Mouse (Mus musculus) heart, embryonic 10.5 days (tissue): ENCODE results near the gene Myo9a. TPM values are rescaled to one million over a fixed set of nuclear protein-coding genes. Genes with fewer than 3 reads are reported as not detected.
"Not testable (repeated sequence)": the region's sequence is repeated elsewhere in the genome, so short reads cannot be mapped to it uniquely, and the experiment has no call there.

ENCODE experiments used
- DNase-seq: peaks from one replicate; pipeline ENCODE4 v3.0.0-alpha.2; 2017; ENCODE audit warnings: low spot score
- H3K27ac ChIP-seq: fragments of 300-500 bp; sonication (generic); 2 replicates; pipeline ENCODE4 v1.5.1; 2016; ENCODE audit warnings: mild to moderate bottlenecking
- H3K27me3 ChIP-seq: fragments of 300-500 bp; sonication (generic); 2 replicates; pipeline ENCODE4 v1.6.1; 2016; ENCODE audit warnings: mild to moderate bottlenecking; ENCODE audit not compliant: poor library complexity, insufficient read depth, severe bottlenecking
- H3K36me3 ChIP-seq: fragments of 300-500 bp; sonication (generic); 2 replicates; pipeline ENCODE4 v1.6.1; 2016; ENCODE audit warnings: mild to moderate bottlenecking, moderate library complexity
- H3K4me1 ChIP-seq: fragments of 300-500 bp; sonication (generic); 2 replicates; pipeline ENCODE4 v1.6.1; 2016; ENCODE audit warnings: mild to moderate bottlenecking
- H3K4me3 ChIP-seq: fragments of 300-500 bp; sonication (generic); 2 replicates; pipeline ENCODE4 v1.5.1; 2016; ENCODE audit warnings: mild to moderate bottlenecking, moderate library complexity
- H3K9me3 ChIP-seq: fragments of 300-500 bp; sonication (generic); 2 replicates; pipeline ENCODE4 v1.6.1; 2016; ENCODE audit warnings: mild to moderate bottlenecking, moderate library complexity
- WGBS: fragments of 180-500 bp; shearing (Covaris S2); methylation state at CpG from one replicate; pipeline ENCODE4 v1.1.7; 2016; 5-methylcytosine and 5-hydroxymethylcytosine counted together
- polyA plus RNA-seq: library from polyadenylated mRNA; unstranded; fragments of >200 nt; fragmentation: Nextera tagmentation; extraction: Ambion mirVana; gene quantifications from 2 replicates; pipeline ENCODE4 v1.2.1, GENCODE M21; 2016

The Myo9a gene
- polyA plus RNA-seq, 1 experiment from 2014 or later = 10.2 TPM

DNA sequence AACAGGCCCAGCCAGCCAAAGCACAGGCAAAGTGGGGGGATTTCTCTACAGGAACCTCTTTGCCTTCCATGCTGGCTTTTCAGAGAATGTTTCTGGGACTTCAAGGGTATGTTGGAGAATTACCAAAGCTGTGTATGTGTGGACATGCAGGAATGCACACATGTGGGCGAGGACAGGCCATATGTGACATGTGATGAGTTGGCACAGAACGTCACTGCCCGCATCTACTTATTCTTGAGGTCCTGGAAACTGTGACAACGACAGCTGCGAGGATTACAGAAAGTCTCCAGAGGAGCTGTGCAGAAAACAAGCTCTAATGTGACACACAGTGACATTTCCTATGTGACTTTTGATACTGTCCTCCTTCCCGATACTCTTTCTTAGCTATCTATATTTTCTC lies 205.0 kb downstream of the Myo9a start:
- peak overlapping the region; percentile 25; the same call in 1 of the 2 replicates for H3K27ac ChIP-seq

DNA sequence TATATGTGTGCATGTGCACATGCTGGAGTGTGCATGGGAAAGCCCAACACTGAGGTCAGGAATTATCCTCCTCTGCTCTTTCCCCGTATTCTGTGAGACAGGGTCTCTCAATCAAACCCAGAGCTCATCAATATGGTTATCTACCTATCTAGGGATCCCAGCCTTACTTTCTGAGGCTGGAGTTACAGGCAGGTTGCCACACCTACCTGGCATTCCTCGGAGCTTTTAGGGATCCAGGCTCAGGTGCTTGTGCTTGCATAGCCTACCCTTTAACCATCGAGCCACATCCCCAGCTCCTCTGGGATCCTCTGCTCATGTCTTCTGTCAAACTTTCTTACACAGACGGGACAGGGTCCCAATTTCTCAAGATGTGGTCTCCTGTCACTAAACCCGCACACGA lies 205.8 kb downstream of the Myo9a start:
- no peaks in the 10 kb centered on the region for H3K36me3 ChIP-seq
- H3K4me1 ChIP-seq = peaks cover 28% of the 10 kb centered on the region
- H3K27me3 ChIP-seq = peaks cover 5% of the 10 kb centered on the region; the same call in 1 of the 2 replicates
- DNase-seq = no peak
- H3K4me3 ChIP-seq = no peak overlapping the region
- no peaks in the 10 kb centered on the region for H3K9me3 ChIP-seq
- peak overlapping the region; percentile 25; the same call in 1 of the 2 replicates for H3K27ac ChIP-seq
- WGBS = 50% methylated on average over 6 of the region's 6 CpGs

More for the DNA sequence above, 205.0 kb downstream of the Myo9a start:
- 47% methylated on average over 6 of the region's 6 CpGs for WGBS
- DNase-seq = no peak
- no peak overlapping the region for H3K4me3 ChIP-seq
- H3K27me3 ChIP-seq = peaks cover 8% of the 10 kb centered on the region; the same call in 1 of the 2 replicates
- no peaks in the 10 kb centered on the region for H3K9me3 ChIP-seq
- no peaks in the 10 kb centered on the region for H3K36me3 ChIP-seq
- H3K4me1 ChIP-seq = peaks cover 28% of the 10 kb centered on the region

DNA sequence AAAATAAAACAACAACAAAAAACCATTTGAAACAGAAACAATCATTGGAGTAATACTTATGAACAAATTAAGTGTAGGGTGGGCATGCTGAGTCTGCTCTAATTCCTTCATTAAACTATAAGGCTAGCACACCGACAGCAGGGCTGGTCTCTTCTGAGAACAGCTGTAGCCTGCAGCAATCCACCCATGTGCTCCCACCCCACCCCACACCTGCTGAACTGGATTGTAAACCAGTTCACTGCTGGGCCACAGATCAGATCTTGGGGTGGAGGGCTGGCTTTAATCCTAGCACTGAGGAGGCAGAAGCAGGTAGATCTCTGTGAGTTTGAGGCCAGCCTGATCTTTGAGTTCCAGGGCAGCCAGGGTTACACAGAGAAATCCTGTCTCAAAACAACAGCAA lies 207.4 kb downstream of the Myo9a start:
- DNase-seq, H3K4me3 ChIP-seq, H3K36me3 ChIP-seq, H3K27ac ChIP-seq, H3K9me3 ChIP-seq, H3K27me3 ChIP-seq: not testable (repeated sequence)
- WGBS = 76% methylated on average over 1 of the region's 1 CpGs
- H3K4me1 ChIP-seq = peaks cover 25% of the 10 kb centered on the region

DNA sequence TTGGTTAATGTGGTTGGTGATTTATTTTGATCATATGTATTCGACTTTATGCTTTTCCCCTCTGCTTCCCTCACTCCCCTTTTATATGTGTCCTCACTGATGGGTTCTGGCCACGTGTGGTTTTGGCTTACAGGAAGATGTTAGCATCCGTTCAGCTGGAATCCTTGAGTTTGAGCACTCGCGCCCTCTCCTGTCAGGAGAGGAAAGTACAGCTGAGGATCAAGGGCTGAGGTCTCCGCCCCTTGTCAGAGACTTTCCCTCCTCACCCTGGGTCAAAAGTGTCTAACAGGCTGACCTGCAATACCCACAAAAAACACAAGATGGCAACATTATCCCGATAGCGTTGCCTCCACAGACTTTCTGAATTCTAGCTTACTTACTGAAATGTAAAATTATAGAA lies 208.6 kb downstream of the Myo9a start:
- Histone ChIP-seq H3K27ac (no peak overlapping the region), H3K27me3 (no peaks in the 10 kb centered on the region), H3K36me3 (no peaks in the 10 kb centered on the region), H3K4me3 (no peak overlapping the region), H3K4me1 (peaks cover 26% of the 10 kb centered on the region), H3K9me3 (no peaks in the 10 kb centered on the region)
- 3% methylated on average over 8 of the region's 8 CpGs for WGBS
- DNase-seq = peak; percentile 95

DNA sequence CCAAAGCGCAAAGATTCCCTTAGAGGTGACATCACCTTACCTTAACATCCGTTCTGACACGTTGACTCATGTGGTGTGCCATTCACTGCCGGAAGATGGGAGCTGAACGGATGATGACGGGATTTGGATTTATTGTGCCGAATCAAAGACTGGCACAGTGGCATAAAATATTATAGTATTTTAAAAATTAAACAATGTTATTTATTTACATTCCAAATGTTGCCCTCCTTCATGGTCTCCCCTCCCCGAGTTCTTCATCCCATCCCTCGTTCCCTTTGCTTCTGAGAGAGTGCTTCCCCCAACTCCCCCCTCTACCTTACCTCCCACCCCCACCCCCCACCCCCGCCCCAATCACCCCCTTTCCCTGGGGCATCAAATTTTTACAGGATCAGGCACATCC lies 209.9 kb downstream of the Myo9a start, which contains the start of gene Nr2e3:
Gene Nr2e3, minus strand, starts transcription at position 101 of the 400 bp plus-strand sequence.
- H3K27me3 ChIP-seq = no peaks in the 10 kb centered on the region
- H3K4me1 ChIP-seq = peaks cover 32% of the 10 kb centered on the region
- H3K36me3 ChIP-seq = no peaks in the 10 kb centered on the region
- H3K27ac ChIP-seq = no peak within 1 kb of the TSS
- no peaks in the 10 kb centered on the region for H3K9me3 ChIP-seq
- no peak for DNase-seq
- H3K4me3 ChIP-seq = no peak within 1 kb of the TSS
- WGBS = 87% methylated on average over 10 of the region's 10 CpGs

DNA sequence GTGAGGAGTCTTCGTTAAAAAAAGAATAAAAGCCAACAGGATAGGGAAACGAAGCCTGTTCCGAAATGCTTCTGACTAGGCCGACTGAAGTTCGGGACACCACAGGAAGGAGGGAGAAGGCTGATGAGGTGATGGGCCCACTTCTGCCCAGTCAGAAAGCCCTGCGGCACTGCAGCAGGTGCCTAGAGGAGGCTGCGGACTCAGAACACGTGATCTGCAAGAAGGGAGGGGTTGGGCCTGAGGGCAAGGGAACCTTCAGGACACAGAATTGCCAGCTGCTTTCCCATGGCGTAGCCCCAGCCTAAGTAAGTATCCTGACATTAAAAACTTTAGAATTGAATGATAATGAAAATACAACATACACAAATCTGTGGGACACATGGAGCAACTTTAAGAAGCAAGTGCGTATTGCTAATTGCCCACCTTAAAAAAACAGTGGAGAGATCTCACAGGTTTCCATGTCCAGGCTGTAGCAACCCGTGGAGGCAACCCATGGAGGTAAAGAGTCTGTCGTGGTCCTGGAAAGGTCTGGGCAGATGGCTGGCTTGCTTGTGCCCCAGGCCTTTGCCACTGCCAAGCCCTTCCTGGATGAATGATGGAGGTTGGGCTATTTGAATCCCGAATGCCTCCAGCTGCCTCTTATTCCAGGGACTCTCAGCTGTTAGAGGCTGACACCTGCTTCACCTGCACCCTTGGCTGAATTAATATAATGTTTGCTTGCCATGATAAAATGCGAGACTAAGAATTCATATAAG lies 210.7 kb downstream of the Myo9a start:
- no peak overlapping the region for H3K27ac ChIP-seq
- peaks cover 37% of the 10 kb centered on the region for H3K4me1 ChIP-seq
- no peaks in the 10 kb centered on the region for H3K36me3 ChIP-seq
- 67% methylated on average over 14 of the region's 14 CpGs for WGBS
- no peak overlapping the region for H3K4me3 ChIP-seq
- H3K9me3 ChIP-seq = no peaks in the 10 kb centered on the region
- H3K27me3 ChIP-seq = no peaks in the 10 kb centered on the region
- no peak for DNase-seq

DNA sequence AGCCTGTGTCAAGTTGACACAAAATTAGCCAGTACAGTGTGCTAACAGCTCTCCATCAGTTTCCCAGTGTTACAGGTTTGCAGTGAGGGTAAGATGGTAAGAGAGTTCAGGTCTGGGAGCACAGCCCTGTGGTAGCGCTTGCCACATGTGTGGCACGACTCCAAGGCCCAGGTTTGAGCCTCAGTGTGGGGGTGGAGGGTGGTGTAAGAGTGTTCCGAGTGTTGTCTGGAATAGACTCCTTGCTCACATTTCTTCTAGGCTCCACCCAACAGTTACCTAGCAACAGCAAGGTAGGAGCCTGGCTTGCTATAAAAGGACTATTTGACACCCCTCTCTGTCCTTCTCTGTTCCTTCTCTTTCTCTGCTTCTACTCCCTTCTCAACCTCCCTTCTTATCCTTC lies 213.7 kb downstream of the Myo9a start:
- H3K36me3 ChIP-seq = no peaks in the 10 kb centered on the region
- no peak overlapping the region for H3K4me3 ChIP-seq
- no peak for DNase-seq
- 56% methylated on average over 3 of the region's 3 CpGs for WGBS
- no peaks in the 10 kb centered on the region for H3K27me3 ChIP-seq
- 0 out of 2 replicates have a peak overlapping the region, but pooled peaks have one; percentile 49 for H3K27ac ChIP-seq
- H3K9me3 ChIP-seq = no peaks in the 10 kb centered on the region
- peaks cover 33% of the 10 kb centered on the region for H3K4me1 ChIP-seq

DNA sequence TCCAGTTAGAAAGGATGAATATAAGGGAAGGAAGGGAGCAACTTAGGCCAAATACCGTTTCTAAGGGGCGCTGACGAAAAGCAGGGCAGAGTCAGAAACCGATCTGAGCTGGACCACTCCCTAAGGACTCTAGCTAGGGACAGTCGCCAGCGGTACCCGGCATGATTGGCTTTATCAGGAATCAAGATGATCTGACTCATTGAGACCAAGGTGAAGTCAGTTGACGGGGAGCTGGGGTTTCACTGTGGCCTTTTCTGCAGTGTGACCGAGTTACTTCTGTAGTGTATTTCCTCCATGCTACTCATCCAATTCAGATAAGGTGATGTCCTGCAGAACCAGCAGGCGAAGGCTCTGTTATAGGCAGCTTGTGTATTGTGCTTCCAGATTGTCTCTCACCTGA lies 214.3 kb downstream of the Myo9a start:
- Histone ChIP-seq H3K27me3 (no peaks in the 10 kb centered on the region), H3K9me3 (no peaks in the 10 kb centered on the region), H3K4me1 (peaks cover 33% of the 10 kb centered on the region), H3K27ac (no peak overlapping the region), H3K4me3 (no peak overlapping the region), H3K36me3 (no peaks in the 10 kb centered on the region)
- 60% methylated on average over 10 of the region's 10 CpGs for WGBS
- no peak for DNase-seq

DNA sequence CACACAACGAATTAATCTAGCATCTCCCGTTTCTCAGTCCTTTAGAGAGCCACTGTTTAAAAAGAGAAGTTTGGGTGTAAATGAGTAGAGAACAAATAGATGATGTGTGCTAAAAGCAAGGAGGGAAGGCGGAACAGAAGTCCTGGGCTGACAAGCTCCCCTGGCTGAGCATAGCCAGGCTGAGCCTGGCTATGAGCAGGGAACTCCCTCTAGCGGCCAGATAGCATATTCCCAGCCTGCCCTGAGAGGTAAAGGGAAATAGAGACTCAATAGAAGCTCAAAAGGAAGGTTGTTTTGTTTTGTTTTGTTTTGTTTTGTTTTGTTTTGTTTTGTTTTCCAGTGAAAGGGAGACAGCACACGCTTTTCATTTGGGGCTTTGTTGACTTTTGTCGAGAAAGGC lies 218.7 kb downstream of the Myo9a start:
- H3K36me3 ChIP-seq = no peaks in the 10 kb centered on the region
- no peak for DNase-seq
- H3K4me3 ChIP-seq = no peak overlapping the region
- H3K4me1 ChIP-seq = peaks cover 24% of the 10 kb centered on the region
- WGBS = 30% methylated on average over 6 of the region's 6 CpGs
- H3K27ac ChIP-seq = no peak overlapping the region
- H3K9me3 ChIP-seq = no peaks in the 10 kb centered on the region
- H3K27me3 ChIP-seq = no peaks in the 10 kb centered on the region

DNA sequence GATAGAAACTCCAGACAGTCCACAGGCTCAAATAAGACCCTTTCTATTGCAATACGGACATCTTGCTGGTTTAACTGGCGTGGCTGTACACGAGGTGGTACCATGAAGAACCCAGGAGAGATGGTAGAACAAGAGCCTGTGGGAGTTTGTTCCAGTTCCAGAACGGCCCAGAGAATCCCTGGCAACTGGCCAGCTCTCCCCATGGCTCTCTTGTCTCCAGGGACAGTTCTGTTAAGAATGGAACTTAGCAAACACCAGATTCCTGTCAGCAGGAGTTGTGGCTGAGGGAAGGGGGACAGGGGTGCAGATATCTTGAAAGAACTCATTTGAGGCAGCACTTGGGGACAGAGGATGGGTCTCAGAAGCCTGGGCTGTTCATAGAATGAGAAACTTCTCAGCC lies 220.6 kb downstream of the Myo9a start:
- 71% methylated on average over 4 of the region's 4 CpGs for WGBS
- Histone ChIP-seq H3K9me3 (no peaks in the 10 kb centered on the region), H3K36me3 (no peaks in the 10 kb centered on the region), H3K27me3 (no peaks in the 10 kb centered on the region), H3K4me1 (peaks cover 8% of the 10 kb centered on the region), H3K4me3 (no peak overlapping the region), H3K27ac (no peak overlapping the region)
- no peak for DNase-seq

Other genes with a start within 250 kb of the Myo9a start
- 63.6 and 67.8 TPM in 2 replicates for gene Hexa, start 211.4 kb upstream of the Myo9a start, polyA plus RNA-seq
- gene Tmem202, start 211.0 kb upstream of the Myo9a start, polyA plus RNA-seq = 0.11 and 0.26 TPM in 2 replicates
- 0.06 TPM in 1 of 2 replicates, not detected in the other for gene Celf6, start 173.0 kb upstream of the Myo9a start, polyA plus RNA-seq
- 19.3 and 23.9 TPM in 2 replicates for gene Parp6, start 133.6 kb upstream of the Myo9a start, polyA plus RNA-seq
- gene Pkm, start 94.5 kb upstream of the Myo9a start, polyA plus RNA-seq = 2,435 and 2,436 TPM in 2 replicates
- 0.10 and 0.18 TPM in 2 replicates for gene Gramd2, start 70.8 kb upstream of the Myo9a start, polyA plus RNA-seq
- gene Senp8, start 186 bp upstream of the Myo9a start, polyA plus RNA-seq = 12.4 and 14.4 TPM in 2 replicates
- gene Nr2e3, start 209.8 kb downstream of the Myo9a start, polyA plus RNA-seq = 0.13 TPM in 1 of 2 replicates, not detected in the other